Mouse (Mus musculus): ENCODE results near the gene Ogfod2. TPM values are rescaled to one million over a fixed set of nuclear protein-coding genes. Genes with fewer than 3 reads are reported as not detected.

The Ogfod2 gene
- 84.8 and 95.9 TPM in 2 replicates for polyA plus RNA-seq (2012; rRNA removed)

DNA sequence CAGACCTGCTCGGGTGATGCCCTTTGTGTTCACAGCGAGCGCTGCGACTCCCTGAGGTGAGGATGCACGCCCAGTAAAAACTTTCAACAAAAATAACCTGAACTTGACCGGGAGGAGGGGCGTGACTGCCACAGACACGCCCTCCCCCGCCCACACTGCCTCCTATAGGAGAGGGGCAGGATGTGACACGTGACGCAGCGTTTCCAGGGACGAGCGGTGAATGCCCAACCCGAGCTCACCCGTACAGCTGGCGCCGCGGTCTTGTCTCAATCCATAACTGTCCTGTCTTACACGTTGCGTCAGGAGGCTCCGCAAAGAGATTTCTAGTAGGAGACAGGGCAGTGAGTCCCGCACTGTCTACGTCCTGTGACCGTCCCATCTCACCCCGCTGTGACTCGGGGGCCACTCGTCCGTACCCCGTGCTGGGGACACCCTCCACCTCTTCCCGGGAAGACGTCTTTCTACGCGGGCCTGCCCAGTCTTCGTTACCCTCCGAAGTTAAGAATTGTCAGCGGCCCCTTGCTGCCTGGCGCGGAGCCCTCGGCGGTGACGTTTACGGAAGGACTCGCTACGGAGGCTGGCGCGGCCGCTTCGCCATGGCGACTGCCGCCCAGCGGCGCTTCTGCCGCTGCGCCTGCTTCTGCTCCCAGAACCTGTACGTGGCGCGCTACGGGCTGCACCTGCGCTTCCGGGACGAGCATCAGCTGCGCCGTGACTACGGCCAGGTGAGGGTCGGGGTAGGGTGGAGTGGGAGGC, at the start of gene Ogfod2:
Gene Ogfod2, plus strand, starts transcription at position 556 of the 756 bp plus-strand sequence.

GRCm38 (mm10) chr5:124095596-124096232, 16.4 kb upstream of the Ogfod2 start, which contains the start of gene Abcb9:
Gene Abcb9, minus strand, starts transcription at chr5:124095798.

GRCm38 (mm10) chr5:124115990-124116845, 4.1 kb downstream of the Ogfod2 start, which contains the start of gene Arl6ip4:
Gene Arl6ip4, plus strand, starts transcription at chr5:124116089.

Other genes starting within 250 kb of the Ogfod2 start
- gene Hcar2, start 246.8 kb upstream of the Ogfod2 start, polyA plus RNA-seq (2012; rRNA removed): 1.1 and 1.7 TPM in 2 replicates
- gene Hcar1, start 232.3 kb upstream of the Ogfod2 start, polyA plus RNA-seq (2012; rRNA removed): 3.9 and 4.3 TPM in 2 replicates
- 15.2 and 17.9 TPM in 2 replicates for gene Denr, start 205.1 kb upstream of the Ogfod2 start, polyA plus RNA-seq (2012; rRNA removed)
- gene Gm43518, start 184.9 kb upstream of the Ogfod2 start, polyA plus RNA-seq (2012; rRNA removed): not detected in 2 replicates
- 1.2 and 2.6 TPM in 2 replicates for gene Ccdc62, start 181.6 kb upstream of the Ogfod2 start, polyA plus RNA-seq (2012; rRNA removed)
- 30.6 and 33.3 TPM in 2 replicates for gene Hip1r, start 138.7 kb upstream of the Ogfod2 start, polyA plus RNA-seq (2012; rRNA removed)
- 61.6 and 76.4 TPM in 2 replicates for gene Vps37b, start 80.0 kb upstream of the Ogfod2 start, polyA plus RNA-seq (2012; rRNA removed)
- 12.0 and 13.3 TPM in 2 replicates for gene Abcb9, start 16.5 kb upstream of the Ogfod2 start, polyA plus RNA-seq (2012; rRNA removed)
- 35.3 and 35.4 TPM in 2 replicates for gene Arl6ip4, start 3.8 kb downstream of the Ogfod2 start, polyA plus RNA-seq (2012; rRNA removed)
- 24.3 and 26.3 TPM in 2 replicates for gene Pitpnm2, start 137.5 kb downstream of the Ogfod2 start, polyA plus RNA-seq (2012; rRNA removed)
- gene Mphosph9, start 215.7 kb downstream of the Ogfod2 start, polyA plus RNA-seq (2012; rRNA removed): 1.7 and 1.8 TPM in 2 replicates
- gene 2810006K23Rik, start 215.8 kb downstream of the Ogfod2 start, polyA plus RNA-seq (2012; rRNA removed): 3.6 and 4.3 TPM in 2 replicates

Measured in colon, adult 2 months (tissue).